Mouse (Mus musculus) frontal cortex, adult (tissue): ENCODE data around the gene Serpina9.
"Not testable (repeated sequence)": the region's sequence is repeated elsewhere in the genome, so short reads cannot be mapped to it uniquely, and the experiment has no call there.

Source experiments
- ATAC-seq: cut with Nextera tagmentation; 2 replicates; pipeline ENCODE4 v1.9.2; 2017; ENCODE audit warnings: mild to moderate bottlenecking, moderate library complexity, mixed read lengths; ENCODE audit not compliant: low TSS enrichment

Serpina9 gene

GRCm38 (mm10) chr12:103989857-103990256 is 23.7 kb downstream of the Serpina9 start, which contains the start of gene Serpina11:
Serpina11 (minus strand) TSS chr12:103989957.
- no peak for ATAC-seq

- no peak for ATAC-seq
Measured at GRCm38 (mm10) chr12:103989514-103989767, 24.1 kb downstream of the Serpina9 start.

GRCm38 (mm10) chr12:103988754-103989513 is 24.6 kb downstream of the Serpina9 start:
- ATAC-seq, result no peak

GRCm38 (mm10) chr12:103985868-103986267 is 27.7 kb downstream of the Serpina9 start:
- ATAC-seq, result no peak

GRCm38 (mm10) chr12:103984935-103985334 is 28.6 kb downstream of the Serpina9 start:
- ATAC-seq, result no peak

- no peak for ATAC-seq
Measured at GRCm38 (mm10) chr12:103981646-103982360, 31.8 kb downstream of the Serpina9 start.

GRCm38 (mm10) chr12:103978294-103978693 is 35.3 kb downstream of the Serpina9 start:
- peak; percentile 90 for ATAC-seq

GRCm38 (mm10) chr12:103977846-103978245 is 35.7 kb downstream of the Serpina9 start:
- peak; percentile 51 for ATAC-seq

- ATAC-seq, result no peak
Measured at GRCm38 (mm10) chr12:103977060-103977459, 36.5 kb downstream of the Serpina9 start.

GRCm38 (mm10) chr12:103971080-103971479 is 42.5 kb downstream of the Serpina9 start:
- peak; percentile 98 for ATAC-seq

- no peak for ATAC-seq
Measured at GRCm38 (mm10) chr12:103969577-103970116, 43.9 kb downstream of the Serpina9 start.

GRCm38 (mm10) chr12:103966761-103967160 is 46.8 kb downstream of the Serpina9 start:
- ATAC-seq, result no peak

- ATAC-seq, result peak; percentile 38; the same call in 1 of the 2 replicates
Measured at GRCm38 (mm10) chr12:103963288-103963687, 50.3 kb downstream of the Serpina9 start.

GRCm38 (mm10) chr12:103962860-103963259 is 50.7 kb downstream of the Serpina9 start:
- no peak for ATAC-seq

GRCm38 (mm10) chr12:103962337-103962736 is 51.2 kb downstream of the Serpina9 start:
- no peak for ATAC-seq

- no peak for ATAC-seq
Measured at GRCm38 (mm10) chr12:103961716-103962115, 51.8 kb downstream of the Serpina9 start.

GRCm38 (mm10) chr12:103958798-103959197 is 54.8 kb downstream of the Serpina9 start, which contains the start of gene Serpina1e:
Serpina1e (minus strand) TSS chr12:103958975.
- ATAC-seq, result no peak

GRCm38 (mm10) chr12:103956555-103956954 is 57.0 kb downstream of the Serpina9 start:
- not testable (repeated sequence) for ATAC-seq

GRCm38 (mm10) chr12:103952972-103953371 is 60.6 kb downstream of the Serpina9 start:
- ATAC-seq, result not testable (repeated sequence)

- no peak for ATAC-seq
Measured at GRCm38 (mm10) chr12:103946243-103946642, 67.3 kb downstream of the Serpina9 start.
